Mouse (Mus musculus) lung, postnatal 0 days (tissue): ENCODE measurements at regions not wholly inside any gene's neighbourhood (a gene's known extent, or its start where the extent isn't known, plus 50 kb on each side); places are given as distances from the start of the nearest gene placed in this dataset.

Experiments
- ATAC-seq: fragments of 200-750 bp; cut with Nextera tagmentation; 2 replicates; pipeline ENCODE4 v1.8.0; 2017; ENCODE audit warnings: moderate library complexity
- DNase-seq: peaks from one replicate; pipeline ENCODE4 v3.0.0-alpha.2; 2016; ENCODE audit warnings: low spot score
- H3K27ac ChIP-seq: fragments of 300-500 bp; sonication (generic); 2 replicates; pipeline ENCODE4 v1.5.1; 2014; ENCODE audit warnings: antibody characterized with exemption, mild to moderate bottlenecking, low read length, mixed read lengths
- H3K27me3 ChIP-seq: fragments of 300-500 bp; sonication (generic); replicated peaks from 2 replicates; pipeline ENCODE4 v1.6.1; 2014; ENCODE audit warnings: low read length, mixed read lengths; ENCODE audit not compliant: insufficient read depth
- H3K36me3 ChIP-seq: fragments of 300-500 bp; sonication (generic); 2 replicates; pipeline ENCODE4 v1.6.1; 2014; ENCODE audit warnings: low read length, mixed read lengths; ENCODE audit not compliant: insufficient read depth
- H3K4me1 ChIP-seq: fragments of 300-500 bp; sonication (generic); 2 replicates; pipeline ENCODE4 v1.6.1; 2014; ENCODE audit warnings: antibody characterized with exemption, low read depth, low read length, mixed read lengths; ENCODE audit not compliant: insufficient read depth
- H3K4me2 ChIP-seq: fragments of 300-500 bp; sonication (generic); replicated peaks from 2 replicates; pipeline ENCODE4 v1.6.1; 2014; ENCODE audit warnings: low read depth, mild to moderate bottlenecking, low read length, moderate library complexity, mixed read lengths
- H3K4me3 ChIP-seq: fragments of 300-500 bp; sonication (generic); 2 replicates; pipeline ENCODE4 v1.5.1; 2014; ENCODE audit warnings: low read depth, low read length
- H3K9ac ChIP-seq: fragments of 300-500 bp; sonication (generic); replicated peaks from 2 replicates; pipeline ENCODE4 v1.6.1; 2014; ENCODE audit warnings: low read depth, mild to moderate bottlenecking
- H3K9me3 ChIP-seq: fragments of 300-500 bp; sonication (generic); 2 replicates; pipeline ENCODE4 v1.6.1; 2016; ENCODE audit warnings: low read length, mixed read lengths
- CTCF ChIP-seq: IDR thresholded peaks from 2 replicates; pipeline ENCODE4 v1.5.1; 2016; ENCODE audit warnings: antibody characterized with exemption, mild to moderate bottlenecking
- EP300 ChIP-seq: IDR thresholded peaks from 2 replicates; pipeline ENCODE4 v1.6.1; 2016; ENCODE audit warnings: antibody characterized with exemption, mild to moderate bottlenecking, control low read depth
- WGBS: fragments of 180-500 bp; shearing (Covaris S2); extraction: QIAGEN DNeasy Blood & Tissue Kit; methylation state at CpG from one replicate; pipeline ENCODE4 v1.1.7; 2014; 5-methylcytosine and 5-hydroxymethylcytosine counted together

DNA sequence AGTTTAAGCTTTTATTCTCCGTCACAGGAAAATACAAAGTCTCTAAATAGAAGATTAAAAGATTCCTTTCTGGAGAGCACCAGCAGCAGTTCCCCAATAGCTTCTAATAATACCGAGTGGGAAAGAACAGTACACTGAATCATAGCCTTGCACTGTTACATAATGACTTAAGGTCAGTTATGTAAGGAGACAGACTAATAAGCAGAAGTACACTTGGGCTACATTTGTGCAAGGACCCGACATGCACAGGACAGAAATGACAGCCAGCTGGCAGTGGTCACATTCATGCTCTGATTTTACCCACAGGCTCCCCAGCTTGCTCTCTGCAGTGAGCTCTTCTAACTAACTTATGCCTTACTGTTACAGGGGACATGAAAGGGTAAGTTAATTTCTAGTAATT is 212.4 kb upstream of the Htr2a start:
- WGBS, result 64% methylated on average over 3 of the region's 3 CpGs
- H3K9ac ChIP-seq, result no peak overlapping the region
- TF ChIP-seq EP300 (no peak), CTCF (no peak)
- no peaks in the 10 kb centered on the region for H3K27me3 ChIP-seq
- H3K4me3 ChIP-seq, result no peak overlapping the region
- H3K9me3 ChIP-seq, result no peaks in the 10 kb centered on the region
- no peak overlapping the region for H3K27ac ChIP-seq
- no peak for DNase-seq
- H3K4me2 ChIP-seq, result no peak overlapping the region
- no peaks in the 10 kb centered on the region for H3K36me3 ChIP-seq
- ATAC-seq, result no peak
- no peaks in the 10 kb centered on the region for H3K4me1 ChIP-seq

GRCm38 (mm10) chr14:74464027-74464682 is 176.5 kb upstream of the Htr2a start:
- H3K4me3 ChIP-seq, result no peak overlapping the region
- no peak for TF ChIP-seq EP300
- no peak for TF ChIP-seq CTCF
- H3K4me2 ChIP-seq, result no peak overlapping the region
- H3K27ac ChIP-seq, result no peak overlapping the region
- no peaks in the 10 kb centered on the region for H3K27me3 ChIP-seq
- DNase-seq (no peak), ATAC-seq (no peak)
- H3K9ac ChIP-seq, result no peak overlapping the region
- 63% methylated on average over 2 of the region's 2 CpGs for WGBS
- H3K4me1 ChIP-seq, result no peaks in the 10 kb centered on the region
- H3K36me3 ChIP-seq, result no peaks in the 10 kb centered on the region
- H3K9me3 ChIP-seq, result no peaks in the 10 kb centered on the region

DNA sequence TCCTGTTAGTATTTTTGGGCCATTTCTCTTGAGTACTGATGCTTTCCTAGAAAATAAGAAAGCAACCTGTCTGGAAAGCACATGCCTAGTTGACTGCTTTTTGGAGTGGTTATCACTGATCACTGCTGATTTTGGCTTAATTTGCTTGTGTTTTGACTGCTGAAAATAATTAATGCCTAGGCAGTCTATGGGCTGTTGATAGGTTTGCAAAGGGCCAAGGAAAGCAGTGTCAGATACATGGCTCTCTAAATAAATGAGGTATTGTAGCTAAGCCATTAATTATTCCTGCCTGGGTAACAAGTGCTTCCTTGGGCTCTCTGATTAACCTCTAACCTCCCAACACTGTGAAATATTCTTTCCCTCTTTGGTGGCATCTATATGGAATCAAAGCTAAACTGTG is 145.1 kb upstream of the Htr2a start:
- no peak overlapping the region for H3K4me3 ChIP-seq
- H3K9ac ChIP-seq, result no peak overlapping the region
- no peak for ATAC-seq

GRCm38 (mm10) chr14:74511521-74511920 is 129.1 kb upstream of the Htr2a start:
- DNase-seq, result no peak
- H3K36me3 ChIP-seq, result no peaks in the 10 kb centered on the region
- no peaks in the 10 kb centered on the region for H3K27me3 ChIP-seq
- no peak for TF ChIP-seq CTCF
- TF ChIP-seq EP300, result no peak
- WGBS, result 76% methylated on average over 2 of the region's 2 CpGs
- H3K4me3 ChIP-seq, result no peak overlapping the region
- no peak for ATAC-seq
- no peak overlapping the region for H3K27ac ChIP-seq
- H3K9me3 ChIP-seq, result no peaks in the 10 kb centered on the region
- H3K4me1 ChIP-seq, result no peaks in the 10 kb centered on the region
- no peak overlapping the region for H3K9ac ChIP-seq
- H3K4me2 ChIP-seq, result no peak overlapping the region

More for the DNA sequence above, 145.1 kb upstream of the Htr2a start:
- no peak for DNase-seq
- no peaks in the 10 kb centered on the region for H3K27me3 ChIP-seq
- H3K27ac ChIP-seq, result no peak overlapping the region
- no peaks in the 10 kb centered on the region for H3K4me1 ChIP-seq
- H3K4me2 ChIP-seq, result no peak overlapping the region
- TF ChIP-seq EP300, result no peak
- TF ChIP-seq CTCF, result no peak
- no peaks in the 10 kb centered on the region for H3K36me3 ChIP-seq
- no peaks in the 10 kb centered on the region for H3K9me3 ChIP-seq

GRCm38 (mm10) chr14:74516451-74516850 is 124.2 kb upstream of the Htr2a start:
- ATAC-seq (no peak), DNase-seq (no peak)
- no peak overlapping the region for H3K4me3 ChIP-seq
- no peaks in the 10 kb centered on the region for H3K9me3 ChIP-seq
- no peak overlapping the region for H3K4me2 ChIP-seq
- H3K27ac ChIP-seq, result no peak overlapping the region
- no peaks in the 10 kb centered on the region for H3K27me3 ChIP-seq
- no peaks in the 10 kb centered on the region for H3K4me1 ChIP-seq
- H3K36me3 ChIP-seq, result no peaks in the 10 kb centered on the region
- 43% methylated on average over 3 of the region's 3 CpGs for WGBS
- no peak overlapping the region for H3K9ac ChIP-seq
- TF ChIP-seq EP300 (no peak), CTCF (no peak)

DNA sequence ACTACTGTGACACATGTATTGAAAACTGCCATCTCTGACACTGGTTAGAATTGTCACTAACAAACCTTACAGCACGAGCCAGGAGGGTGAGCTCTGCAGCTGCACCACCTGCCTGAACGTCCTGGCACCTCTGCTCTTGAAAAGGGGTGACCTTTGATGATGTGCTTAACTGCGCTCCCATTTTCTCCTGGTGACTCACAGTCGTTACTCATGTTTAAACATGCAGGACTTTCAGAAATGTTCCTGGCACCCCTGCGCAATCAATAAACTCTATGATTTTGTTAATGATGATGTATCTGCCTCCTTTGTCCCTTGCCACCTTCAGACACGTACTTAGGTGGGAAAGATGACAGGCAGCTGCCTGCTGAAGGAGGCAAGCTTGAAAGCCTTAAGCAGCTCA is 121.1 kb upstream of the Htr2a start:
- no peaks in the 10 kb centered on the region for H3K36me3 ChIP-seq
- DNase-seq (no peak), ATAC-seq (no peak)
- 49% methylated on average over 6 of the region's 6 CpGs for WGBS
- H3K4me3 ChIP-seq, result no peak overlapping the region
- H3K27me3 ChIP-seq, result no peaks in the 10 kb centered on the region
- no peaks in the 10 kb centered on the region for H3K4me1 ChIP-seq
- no peak overlapping the region for H3K27ac ChIP-seq
- no peak overlapping the region for H3K4me2 ChIP-seq
- no peak for TF ChIP-seq CTCF
- TF ChIP-seq EP300, result no peak
- no peaks in the 10 kb centered on the region for H3K9me3 ChIP-seq
- H3K9ac ChIP-seq, result no peak overlapping the region

DNA sequence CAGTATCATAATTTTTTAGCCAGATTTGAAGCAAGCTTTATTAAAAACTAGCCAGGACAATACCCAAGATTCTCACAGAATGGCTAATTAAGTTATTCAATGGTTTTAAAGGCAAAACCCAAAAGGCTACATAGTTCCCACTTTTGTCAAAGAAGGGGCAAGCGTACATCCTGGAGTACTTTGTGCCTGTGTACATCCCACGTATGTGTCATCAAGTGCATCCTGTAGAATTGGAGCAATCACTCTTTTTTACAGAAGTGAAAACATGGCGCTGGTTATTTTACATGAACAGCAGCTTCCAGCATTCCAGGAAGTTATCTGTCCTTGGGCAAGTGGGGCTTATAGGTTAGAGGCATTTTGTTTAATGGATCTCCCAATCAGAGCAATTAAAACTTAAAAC is 119.0 kb upstream of the Htr2a start:
- no peak for DNase-seq
- ATAC-seq, result no peak
- Histone ChIP-seq H3K27me3 (no peaks in the 10 kb centered on the region), H3K36me3 (no peaks in the 10 kb centered on the region), H3K4me2 (no peak overlapping the region), H3K4me3 (no peak overlapping the region), H3K9ac (no peak overlapping the region), H3K9me3 (no peaks in the 10 kb centered on the region), H3K4me1 (no peaks in the 10 kb centered on the region), H3K27ac (no peak overlapping the region)
- no peak for TF ChIP-seq EP300
- TF ChIP-seq CTCF, result no peak
- WGBS, result 86% methylated on average over 3 of the region's 3 CpGs
